Mouse (Mus musculus) intestine, embryonic 14.5 days (tissue): ENCODE measurements around the gene Htatip2. TPM values are rescaled to one million over a fixed set of nuclear protein-coding genes. Genes with fewer than 3 reads are reported as not detected.

Experiments used
- ATAC-seq: fragments of 200-750 bp; cut with Nextera tagmentation; replicated peaks from 2 replicates; pipeline ENCODE4 v1.8.0; 2017; ENCODE audit warnings: low read depth, moderate number of reproducible peaks, moderate TSS enrichment, moderate library complexity; ENCODE audit not compliant: low FRiP score, low TSS enrichment
- DNase-seq: peaks from one replicate; pipeline ENCODE4 v3.0.0-alpha.2; 2018; ENCODE audit warnings: low spot score
- H3K27ac ChIP-seq: fragments of 300-500 bp; sonication (generic); 2 replicates; pipeline ENCODE4 v1.5.1; 2014; ENCODE audit warnings: low read depth, mild to moderate bottlenecking, control low read depth
- H3K27me3 ChIP-seq: fragments of 300-500 bp; sonication (generic); replicated peaks from 2 replicates; pipeline ENCODE4 v1.6.1; 2014; ENCODE audit warnings: low read length, control low read depth; ENCODE audit not compliant: control insufficient read depth, insufficient read depth
- H3K36me3 ChIP-seq: fragments of 300-500 bp; sonication (generic); 2 replicates; pipeline ENCODE4 v1.6.1; 2014; ENCODE audit warnings: low read length, control low read depth; ENCODE audit not compliant: control insufficient read depth, insufficient read depth
- H3K4me1 ChIP-seq: fragments of 300-500 bp; sonication (generic); replicated peaks from 2 replicates; pipeline ENCODE4 v1.6.1; 2014; ENCODE audit warnings: low read length, control low read depth, mixed read lengths; ENCODE audit not compliant: control insufficient read depth, insufficient read depth
- H3K4me2 ChIP-seq: fragments of 300-500 bp; sonication (generic); 2 replicates; pipeline ENCODE4 v1.6.1; 2014; ENCODE audit warnings: low read length
- H3K4me3 ChIP-seq: fragments of 300-500 bp; sonication (generic); 2 replicates; pipeline ENCODE4 v1.5.1; 2014; ENCODE audit warnings: low read depth, low read length, control low read depth, mixed read lengths
- H3K9ac ChIP-seq: fragments of 300-500 bp; sonication (generic); 2 replicates; pipeline ENCODE4 v1.6.1; 2014; ENCODE audit warnings: mild to moderate bottlenecking, low read length
- H3K9me3 ChIP-seq: fragments of 300-500 bp; sonication (generic); 2 replicates; pipeline ENCODE4 v1.6.1; 2016; ENCODE audit warnings: low read length, control low read depth; ENCODE audit not compliant: control insufficient read depth
- WGBS: fragments of 180-500 bp; shearing (Covaris S2); extraction: QIAGEN DNeasy Blood & Tissue Kit; methylation state at CpG from one replicate; pipeline ENCODE4 v1.1.7; 2014; 5-methylcytosine and 5-hydroxymethylcytosine counted together
- polyA plus RNA-seq: library from polyadenylated mRNA; unstranded; fragments of >200 nt; fragmentation: Nextera tagmentation; extraction: Ambion mirVana; gene quantifications from 2 replicates; pipeline ENCODE4 v1.2.1, GENCODE M21; 2014

Gene Htatip2
- 13.1 and 14.0 TPM in 2 replicates for polyA plus RNA-seq

DNA sequence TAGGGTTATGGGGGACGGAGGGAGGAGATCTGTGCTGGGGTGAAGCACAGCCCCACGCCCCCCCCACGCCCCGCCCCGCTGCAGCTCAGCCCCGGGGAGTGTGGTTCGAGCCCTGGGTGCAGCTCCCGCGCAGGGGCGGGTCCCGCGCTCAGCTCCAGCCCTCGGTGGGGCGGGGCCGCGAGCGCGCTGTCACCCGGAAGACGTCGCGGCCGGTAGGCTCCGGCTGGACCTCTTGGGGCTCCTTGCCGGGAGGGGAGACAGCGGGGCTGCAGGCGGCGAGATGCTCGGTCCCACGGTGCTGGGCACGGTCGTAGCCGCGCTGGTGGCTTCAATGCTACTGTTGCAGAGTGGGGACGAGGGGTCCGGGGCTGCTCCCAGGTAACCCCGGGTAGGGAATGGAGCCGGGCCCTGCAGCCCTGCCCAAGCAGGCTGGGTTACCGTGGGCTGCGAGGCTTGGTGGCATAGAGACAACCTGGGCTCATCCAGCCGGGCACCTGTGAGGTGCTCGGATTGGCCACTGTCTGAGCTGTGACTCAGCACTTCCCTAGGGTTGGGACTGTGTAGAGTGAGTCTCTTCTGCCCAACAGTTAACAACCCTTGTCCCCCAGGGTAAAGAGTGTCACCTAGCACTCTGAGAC is at the start of gene Htatip2:
TSS of gene Htatip2 (plus strand) at position 182 of the 638 bp plus-strand sequence.
- H3K27ac ChIP-seq = no peak within 1 kb of the TSS
- peak within 1 kb of the TSS; percentile 46 for H3K9ac ChIP-seq
- 3% methylated on average over 39 of the region's 42 CpGs for WGBS
- ATAC-seq (peak; percentile 74), DNase-seq (peak; percentile 72)
- H3K9me3 ChIP-seq = 0 out of 2 replicates have a peak, but pooled peaks cover 3% of the 10 kb centered on the region
- H3K27me3 ChIP-seq = no peaks in the 10 kb centered on the region
- H3K4me1 ChIP-seq = no peaks in the 10 kb centered on the region
- peak within 1 kb of the TSS; percentile 57 for H3K4me3 ChIP-seq
- no peaks in the 10 kb centered on the region for H3K36me3 ChIP-seq
- H3K4me2 ChIP-seq = peak within 1 kb of the TSS; percentile 81

DNA sequence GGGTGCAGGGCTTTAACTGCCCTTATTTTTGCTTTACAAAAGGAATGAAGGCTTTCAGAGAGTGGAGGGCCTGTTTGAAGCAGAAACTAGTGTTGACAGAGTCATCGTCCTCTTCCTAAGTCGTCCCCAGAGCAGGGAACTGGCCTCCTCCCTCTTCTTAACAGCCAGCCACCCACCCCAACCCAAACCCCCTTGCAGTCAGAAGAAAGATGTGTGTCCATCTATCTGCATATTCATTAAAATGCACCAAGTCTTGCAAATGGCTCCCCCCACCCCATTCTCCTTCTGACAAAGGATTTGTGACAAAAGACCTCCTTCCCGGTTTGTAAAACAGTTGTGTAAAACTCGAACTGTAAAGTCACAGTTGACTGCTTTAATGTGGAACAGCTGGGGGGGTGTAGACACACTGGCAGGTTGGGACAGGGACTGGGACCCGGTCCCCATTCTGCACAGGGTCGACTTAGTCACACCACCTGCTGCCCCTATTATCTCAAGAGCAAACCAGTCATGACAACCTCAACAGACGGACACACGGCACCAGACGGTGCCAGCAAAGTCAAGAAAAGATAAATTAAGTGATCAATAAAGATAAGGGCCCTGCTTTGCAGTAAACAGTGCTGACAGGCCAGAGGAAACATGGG is 49.4 kb upstream of the Htatip2 start:
- Histone ChIP-seq H3K9me3 (no peaks in the 10 kb centered on the region), H3K36me3 (no peaks in the 10 kb centered on the region), H3K27me3 (no peaks in the 10 kb centered on the region), H3K27ac (no peak overlapping the region), H3K9ac (no peak overlapping the region), H3K4me3 (no peak overlapping the region), H3K4me1 (no peaks in the 10 kb centered on the region), H3K4me2 (no peak overlapping the region)
- DNase-seq = no peak
- ATAC-seq = no peak
- WGBS = 27% methylated on average over 9 of the region's 9 CpGs

DNA sequence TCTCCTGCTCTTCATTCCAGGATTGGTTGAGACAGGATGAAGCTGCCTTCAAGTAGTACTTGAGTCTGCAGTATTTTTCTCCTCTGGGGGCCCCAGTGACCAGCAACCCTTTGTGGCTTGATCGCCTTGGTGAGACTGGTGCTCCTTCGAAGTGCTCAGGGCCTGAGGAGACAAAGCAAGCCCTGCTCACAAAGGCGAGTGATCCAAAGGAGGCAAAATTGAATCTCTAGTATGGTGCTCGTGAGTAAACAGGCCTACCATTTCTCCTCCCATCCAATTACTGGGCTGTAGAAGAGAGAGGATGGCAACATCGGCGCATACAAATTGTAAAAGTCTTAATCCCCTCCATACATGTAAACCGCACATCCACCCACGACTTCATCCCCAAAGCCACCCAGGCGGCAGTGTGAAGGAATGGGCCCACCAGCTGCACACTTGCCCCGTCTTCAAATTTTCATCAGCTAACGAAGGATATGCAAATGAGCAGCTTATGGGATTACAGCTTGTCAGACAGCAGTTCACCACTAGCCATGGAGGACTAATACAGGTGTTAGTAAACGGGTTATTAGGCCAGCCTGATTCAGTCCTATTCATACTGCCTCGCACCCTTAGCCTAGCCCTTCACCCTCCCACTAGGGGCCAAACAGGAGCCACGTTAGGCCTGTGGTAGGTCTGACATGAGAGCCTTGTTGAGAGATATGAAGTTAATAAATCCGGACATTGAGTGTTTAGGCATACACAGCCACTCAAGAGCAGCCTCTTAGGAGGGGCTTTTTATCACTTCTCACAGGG is 40.8 kb upstream of the Htatip2 start:
- H3K4me1 ChIP-seq = no peaks in the 10 kb centered on the region
- DNase-seq = no peak
- no peak for ATAC-seq
- H3K27me3 ChIP-seq = 0 out of 2 replicates have a peak, but pooled peaks cover 2% of the 10 kb centered on the region
- H3K4me2 ChIP-seq = no peak overlapping the region
- H3K9me3 ChIP-seq = no peaks in the 10 kb centered on the region
- WGBS = 79% methylated on average over 15 of the region's 15 CpGs
- no peak overlapping the region for H3K4me3 ChIP-seq
- H3K9ac ChIP-seq = no peak overlapping the region
- no peak overlapping the region for H3K27ac ChIP-seq
- no peaks in the 10 kb centered on the region for H3K36me3 ChIP-seq

DNA sequence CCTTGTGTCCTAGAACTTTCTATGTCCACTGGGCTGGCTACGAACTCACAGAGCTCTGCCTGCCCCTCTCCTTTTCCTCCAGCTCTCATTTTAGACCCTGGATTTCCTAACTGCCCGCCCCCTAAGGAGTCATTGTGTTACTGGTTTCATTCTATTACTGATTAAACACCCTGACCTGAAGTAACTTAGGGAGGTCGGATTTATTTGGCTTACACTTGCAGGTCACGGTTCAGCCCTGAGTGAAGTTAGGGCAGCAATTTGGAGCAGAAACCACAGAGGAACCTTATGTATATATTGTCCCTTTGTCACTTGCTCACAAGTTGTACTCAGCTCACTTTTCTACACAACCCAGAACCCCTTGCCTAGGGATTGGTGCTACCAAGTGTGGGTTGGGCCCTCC is 24.6 kb upstream of the Htatip2 start:
- H3K4me3 ChIP-seq = no peak overlapping the region
- H3K9me3 ChIP-seq = no peaks in the 10 kb centered on the region
- no peak overlapping the region for H3K4me2 ChIP-seq
- H3K4me1 ChIP-seq = 0 out of 2 replicates have a peak, but pooled peaks cover 2% of the 10 kb centered on the region
- WGBS = 63% methylated on average over 4 of the region's 4 CpGs
- no peak for DNase-seq
- H3K27ac ChIP-seq = no peak overlapping the region
- H3K27me3 ChIP-seq = no peaks in the 10 kb centered on the region
- H3K9ac ChIP-seq = no peak overlapping the region
- no peaks in the 10 kb centered on the region for H3K36me3 ChIP-seq
- ATAC-seq = no peak

DNA sequence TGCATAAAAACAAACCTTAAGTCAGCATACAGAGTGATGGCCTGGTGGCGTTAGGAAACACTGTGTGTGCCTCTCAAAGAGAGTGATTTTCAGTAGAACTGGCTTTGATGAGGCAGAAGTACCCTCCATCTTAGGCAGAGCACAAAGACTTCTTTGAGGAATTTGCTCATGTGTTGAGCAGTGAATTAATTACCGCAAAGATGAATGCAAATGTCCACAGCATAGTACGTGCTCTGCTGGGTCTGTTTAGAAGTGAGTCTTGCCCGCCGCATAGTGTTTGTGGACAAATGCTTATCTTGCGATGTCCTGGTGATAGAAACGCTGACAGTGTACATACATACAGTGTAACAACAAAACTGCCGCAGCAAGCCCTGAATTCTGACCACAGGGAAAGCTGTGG is 19.5 kb upstream of the Htatip2 start:
- Histone ChIP-seq H3K27ac (no peak overlapping the region), H3K27me3 (no peaks in the 10 kb centered on the region), H3K9me3 (no peaks in the 10 kb centered on the region), H3K4me3 (no peak overlapping the region), H3K4me1 (0 out of 2 replicates have a peak, but pooled peaks cover 6% of the 10 kb centered on the region), H3K4me2 (no peak overlapping the region), H3K36me3 (no peaks in the 10 kb centered on the region), H3K9ac (no peak overlapping the region)
- WGBS = 60% methylated on average over 8 of the region's 8 CpGs
- DNase-seq (no peak), ATAC-seq (no peak)

DNA sequence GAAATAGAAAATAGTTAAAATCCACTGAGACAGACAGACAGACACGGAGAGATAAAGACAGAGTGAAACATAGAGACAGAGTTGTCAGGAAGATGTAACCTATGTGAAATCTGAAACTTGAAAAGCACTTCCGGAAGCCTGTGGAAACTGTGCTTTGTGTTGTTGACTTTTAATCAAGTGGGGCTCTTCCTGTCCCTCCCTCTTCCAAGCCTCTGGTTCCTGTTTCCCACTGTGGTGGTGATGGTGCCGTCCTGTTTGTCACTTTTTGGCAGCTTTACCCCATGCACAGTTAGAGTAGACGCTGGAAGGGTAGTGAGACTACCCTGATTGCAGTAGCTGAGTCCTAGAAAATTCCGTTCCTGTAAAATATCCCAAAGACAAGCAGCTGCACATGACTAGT is 17.4 kb upstream of the Htatip2 start:
- no peaks in the 10 kb centered on the region for H3K36me3 ChIP-seq
- WGBS = 23% methylated on average over 5 of the region's 5 CpGs
- no peaks in the 10 kb centered on the region for H3K9me3 ChIP-seq
- DNase-seq (no peak), ATAC-seq (no peak)
- no peak overlapping the region for H3K27ac ChIP-seq
- 0 out of 2 replicates have a peak, but pooled peaks cover 6% of the 10 kb centered on the region for H3K4me1 ChIP-seq
- H3K27me3 ChIP-seq = no peaks in the 10 kb centered on the region
- no peak overlapping the region for H3K4me2 ChIP-seq
- no peak overlapping the region for H3K9ac ChIP-seq
- H3K4me3 ChIP-seq = no peak overlapping the region

DNA sequence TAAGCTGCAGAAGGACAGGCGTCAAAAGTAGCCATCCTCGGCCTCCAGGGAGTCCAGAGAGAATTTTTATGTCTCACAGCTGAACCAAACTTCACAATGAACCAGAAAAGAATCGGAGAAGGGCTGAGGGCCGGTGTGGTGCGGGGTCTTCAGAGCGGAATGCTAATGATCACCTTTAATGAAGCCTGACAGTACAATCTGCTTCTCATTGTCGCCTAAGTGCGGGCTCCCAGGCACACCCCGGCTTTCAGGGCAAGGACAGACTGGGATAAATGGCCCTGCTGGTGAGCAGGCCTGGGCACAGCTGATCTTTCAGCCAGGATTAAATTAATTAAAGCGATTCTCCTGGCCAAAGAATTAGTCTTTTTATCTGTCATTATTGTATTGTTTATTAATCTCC is 17.0 kb upstream of the Htatip2 start:
- Histone ChIP-seq H3K9me3 (no peaks in the 10 kb centered on the region), H3K36me3 (no peaks in the 10 kb centered on the region), H3K4me2 (no peak overlapping the region), H3K4me1 (0 out of 2 replicates have a peak, but pooled peaks cover 6% of the 10 kb centered on the region), H3K4me3 (no peak overlapping the region), H3K27me3 (no peaks in the 10 kb centered on the region), H3K27ac (no peak overlapping the region), H3K9ac (no peak overlapping the region)
- DNase-seq (no peak), ATAC-seq (no peak)
- WGBS = 48% methylated on average over 10 of the region's 10 CpGs

DNA sequence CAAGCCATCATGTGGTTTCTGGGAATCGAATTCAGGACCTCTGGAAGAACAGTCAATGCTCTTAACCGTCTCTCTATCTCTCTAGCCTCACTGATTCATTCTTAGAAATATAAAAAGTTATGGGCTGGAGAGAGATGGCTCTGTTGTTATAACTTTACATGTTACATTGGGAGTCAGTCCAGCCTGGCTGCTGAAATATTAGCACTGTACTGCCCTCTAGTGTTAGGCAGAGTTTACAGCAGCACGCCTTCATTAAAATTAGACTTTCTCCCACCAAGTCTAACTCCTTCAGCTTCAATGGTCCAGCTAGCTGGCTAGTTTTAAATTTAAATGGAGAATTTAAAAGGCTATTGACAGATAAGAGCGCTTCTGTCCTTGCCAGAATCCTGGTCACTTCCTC is 7.8 kb upstream of the Htatip2 start:
- no peak for ATAC-seq
- H3K9me3 ChIP-seq = no peaks in the 10 kb centered on the region
- WGBS = 4% methylated on average over 4 of the region's 4 CpGs

More for the DNA sequence above, 7.8 kb upstream of the Htatip2 start:
- Histone ChIP-seq H3K9ac (no peak overlapping the region), H3K4me2 (no peak overlapping the region), H3K27me3 (peaks cover 6% of the 10 kb centered on the region), H3K27ac (no peak overlapping the region), H3K36me3 (no peaks in the 10 kb centered on the region), H3K4me3 (no peak overlapping the region), H3K4me1 (no peaks in the 10 kb centered on the region)
- no peak for DNase-seq
